Mouse (Mus musculus): ENCODE measurements around the gene C130032M10Rik.

GRCm38 (mm10) chr9:114564667-114565066 lies 49.2 kb downstream of the C130032M10Rik start:
- TF ChIP-seq CTCF (IDR thresholded peaks at IDR 0.05; ENCODE audit: low read depth) (no peak), EP300 (optimal IDR thresholded peaks at IDR 0.05) (no peak)

Data from stomach, postnatal 0 days (tissue).